Mouse (Mus musculus): ENCODE data around the gene Grb10. TPM values are rescaled to one million over a fixed set of nuclear protein-coding genes. Genes with fewer than 3 reads are reported as not detected.
A peak's percentile ranks its signal among the peaks of the same experiment; 100 is the strongest.

Grb10 gene
- polyA plus RNA-seq, 1 experiment from 2014 or later: 74.6 TPM

- H3K27ac ChIP-seq (ENCODE audit: low read length): no peak overlapping the region
- 95% methylated on average over 1 of the region's 1 CpGs for WGBS
- H3K9me3 ChIP-seq (replicated peaks; ENCODE audit: control insufficient read depth, low read length, poor library complexity, severe bottlenecking): no peaks in the 10 kb centered on the region
- H3K36me3 ChIP-seq (ENCODE audit: control insufficient read depth, insufficient read depth, low read length): no peaks in the 10 kb centered on the region
- no peaks in the 10 kb centered on the region; the same call in 1 of the 2 replicates for H3K4me1 ChIP-seq (ENCODE audit: control insufficient read depth, insufficient read depth, low read length)
- no peak overlapping the region for H3K4me2 ChIP-seq (ENCODE audit: low read length)
- H3K27me3 ChIP-seq (ENCODE audit: control insufficient read depth, insufficient read depth, low read depth, low read length): no peaks in the 10 kb centered on the region
- no peak overlapping the region for H3K4me3 ChIP-seq (ENCODE audit: low read depth, low read length)
- H3K9ac ChIP-seq (ENCODE audit: low read depth, low read length): no peak overlapping the region
- no peak for ATAC-seq
Observed at GRCm38 (mm10) chr11:11952569-11952968, 85.9 kb downstream of the Grb10 start.

DNA sequence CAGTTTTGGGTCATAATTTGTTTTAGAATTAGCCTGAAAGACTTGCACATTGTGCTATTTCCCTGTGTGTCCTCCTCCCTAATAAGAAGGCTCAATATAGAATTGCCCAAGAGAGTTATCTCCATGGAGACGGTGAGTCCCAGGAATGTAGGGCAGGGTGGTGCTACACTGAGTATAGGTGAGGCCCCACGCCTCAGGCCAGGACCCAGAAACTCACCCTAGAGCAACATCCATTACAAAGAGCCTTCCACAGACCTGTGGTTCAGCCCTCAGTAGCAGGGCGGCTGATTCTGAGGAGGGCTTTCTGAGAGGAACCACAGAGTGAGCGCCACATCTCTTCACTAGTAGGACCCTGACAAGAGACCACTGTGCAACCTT lies 89.5 kb downstream of the Grb10 start:
- WGBS: 61% methylated on average over 4 of the region's 4 CpGs
- H3K4me1 ChIP-seq (ENCODE audit: control insufficient read depth, insufficient read depth, low read length): no peaks in the 10 kb centered on the region
- ATAC-seq: 0 out of 2 replicates have a peak, but pooled peaks have one; percentile 36

GRCm38 (mm10) chr11:11948321-11948987 lies 90.0 kb downstream of the Grb10 start:
- H3K27me3 ChIP-seq (ENCODE audit: control insufficient read depth, insufficient read depth, low read depth, low read length): no peaks in the 10 kb centered on the region
- no peak overlapping the region for H3K9ac ChIP-seq (ENCODE audit: low read depth, low read length)
- H3K4me3 ChIP-seq (ENCODE audit: low read depth, low read length): no peak overlapping the region
- ATAC-seq: no peak
- peaks cover 9% of the 10 kb centered on the region; the same call in 1 of the 2 replicates for H3K36me3 ChIP-seq (ENCODE audit: control insufficient read depth, insufficient read depth, low read length)
- H3K4me2 ChIP-seq (ENCODE audit: low read length): no peak overlapping the region
- no peak overlapping the region for H3K27ac ChIP-seq (ENCODE audit: low read length)
- H3K4me1 ChIP-seq (ENCODE audit: control insufficient read depth, insufficient read depth, low read length): no peaks in the 10 kb centered on the region
- H3K9me3 ChIP-seq (replicated peaks; ENCODE audit: control insufficient read depth, low read length, poor library complexity, severe bottlenecking): no peaks in the 10 kb centered on the region
- 58% methylated on average over 9 of the region's 9 CpGs for WGBS

More for the DNA sequence above, 89.5 kb downstream of the Grb10 start:
- Histone ChIP-seq H3K9me3 (replicated peaks; ENCODE audit: control insufficient read depth, low read length, poor library complexity, severe bottlenecking) (no peaks in the 10 kb centered on the region), H3K4me3 (ENCODE audit: low read depth, low read length) (no peak overlapping the region), H3K4me2 (ENCODE audit: low read length) (no peak overlapping the region), H3K27me3 (ENCODE audit: control insufficient read depth, insufficient read depth, low read depth, low read length) (no peaks in the 10 kb centered on the region), H3K36me3 (ENCODE audit: control insufficient read depth, insufficient read depth, low read length) (0 out of 2 replicates have a peak, but pooled peaks cover 5% of the 10 kb centered on the region), H3K9ac (ENCODE audit: low read depth, low read length) (no peak overlapping the region), H3K27ac (ENCODE audit: low read length) (no peak overlapping the region)

DNA sequence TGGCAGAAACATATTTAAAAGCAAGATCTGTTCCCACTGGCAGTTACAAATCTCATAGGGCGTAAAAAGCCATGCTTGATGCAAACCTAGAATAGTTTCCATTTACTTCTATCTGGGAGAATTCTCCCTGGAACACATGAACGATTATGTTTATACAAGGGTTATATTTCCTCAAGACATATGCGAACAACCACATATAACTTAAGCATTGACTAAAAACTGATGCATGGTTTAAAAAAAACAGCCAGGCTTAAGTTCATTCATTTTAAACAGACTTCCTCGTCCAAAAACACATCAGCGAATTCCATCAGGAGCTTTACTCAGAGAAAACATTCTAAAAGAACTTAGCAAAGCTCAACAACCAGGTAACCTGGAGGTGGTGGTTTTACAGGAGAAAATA lies 90.6 kb downstream of the Grb10 start:
- no peak overlapping the region for H3K4me3 ChIP-seq (ENCODE audit: low read depth, low read length)
- ATAC-seq: no peak
- WGBS: 89% methylated on average over 5 of the region's 5 CpGs
- H3K4me1 ChIP-seq (ENCODE audit: control insufficient read depth, insufficient read depth, low read length): no peaks in the 10 kb centered on the region
- H3K27me3 ChIP-seq (ENCODE audit: control insufficient read depth, insufficient read depth, low read depth, low read length): no peaks in the 10 kb centered on the region
- no peak overlapping the region for H3K27ac ChIP-seq (ENCODE audit: low read length)
- H3K9ac ChIP-seq (ENCODE audit: low read depth, low read length): no peak overlapping the region
- no peaks in the 10 kb centered on the region for H3K9me3 ChIP-seq (replicated peaks; ENCODE audit: control insufficient read depth, low read length, poor library complexity, severe bottlenecking)
- no peak overlapping the region for H3K4me2 ChIP-seq (ENCODE audit: low read length)
- H3K36me3 ChIP-seq (ENCODE audit: control insufficient read depth, insufficient read depth, low read length): peaks cover 11% of the 10 kb centered on the region; the same call in 1 of the 2 replicates

DNA sequence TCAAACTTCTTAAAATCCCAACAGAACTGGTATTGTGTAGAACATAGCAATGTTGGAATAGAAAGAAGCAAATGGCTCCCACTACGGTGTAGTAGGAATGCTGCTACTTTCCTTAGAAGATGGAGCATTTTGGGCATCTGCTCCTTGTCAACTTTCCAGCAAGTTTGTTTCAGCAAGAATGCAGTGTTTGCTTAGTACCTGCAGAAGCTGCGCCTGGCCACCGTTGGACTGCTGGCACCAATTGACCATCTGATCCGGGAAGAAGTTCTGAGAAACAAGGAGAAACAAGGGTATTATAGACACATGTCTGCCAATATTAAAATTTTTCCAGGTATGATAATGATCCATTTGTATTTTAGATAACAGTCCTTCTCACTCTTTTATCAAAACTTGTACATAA lies 92.7 kb downstream of the Grb10 start:
- H3K9me3 ChIP-seq (replicated peaks; ENCODE audit: control insufficient read depth, low read length, poor library complexity, severe bottlenecking): no peaks in the 10 kb centered on the region
- no peak overlapping the region for H3K27ac ChIP-seq (ENCODE audit: low read length)
- peaks cover 11% of the 10 kb centered on the region; the same call in 1 of the 2 replicates for H3K36me3 ChIP-seq (ENCODE audit: control insufficient read depth, insufficient read depth, low read length)
- no peak overlapping the region for H3K9ac ChIP-seq (ENCODE audit: low read depth, low read length)
- 91% methylated on average over 4 of the region's 4 CpGs for WGBS
- ATAC-seq: no peak
- H3K27me3 ChIP-seq (ENCODE audit: control insufficient read depth, insufficient read depth, low read depth, low read length): no peaks in the 10 kb centered on the region
- no peak overlapping the region for H3K4me2 ChIP-seq (ENCODE audit: low read length)
- H3K4me1 ChIP-seq (ENCODE audit: control insufficient read depth, insufficient read depth, low read length): no peaks in the 10 kb centered on the region
- no peak overlapping the region for H3K4me3 ChIP-seq (ENCODE audit: low read depth, low read length)

GRCm38 (mm10) chr11:11944814-11945213 lies 93.7 kb downstream of the Grb10 start:
- no peaks in the 10 kb centered on the region for H3K4me1 ChIP-seq (ENCODE audit: control insufficient read depth, insufficient read depth, low read length)
- WGBS: 93% methylated on average over 4 of the region's 4 CpGs

GRCm38 (mm10) chr11:11944082-11944349 lies 94.5 kb downstream of the Grb10 start:
- H3K27me3 ChIP-seq (ENCODE audit: control insufficient read depth, insufficient read depth, low read depth, low read length): no peaks in the 10 kb centered on the region
- H3K9me3 ChIP-seq (replicated peaks; ENCODE audit: control insufficient read depth, low read length, poor library complexity, severe bottlenecking): no peaks in the 10 kb centered on the region
- no peak overlapping the region for H3K4me3 ChIP-seq (ENCODE audit: low read depth, low read length)
- no peak overlapping the region for H3K27ac ChIP-seq (ENCODE audit: low read length)
- peaks cover 11% of the 10 kb centered on the region; the same call in 1 of the 2 replicates for H3K36me3 ChIP-seq (ENCODE audit: control insufficient read depth, insufficient read depth, low read length)
- H3K4me2 ChIP-seq (ENCODE audit: low read length): no peak overlapping the region
- ATAC-seq: no peak
- no peaks in the 10 kb centered on the region for H3K4me1 ChIP-seq (ENCODE audit: control insufficient read depth, insufficient read depth, low read length)
- H3K9ac ChIP-seq (ENCODE audit: low read depth, low read length): no peak overlapping the region

More at GRCm38 (mm10) chr11:11944814-11945213, 93.7 kb downstream of the Grb10 start:
- Histone ChIP-seq H3K4me3 (ENCODE audit: low read depth, low read length) (no peak overlapping the region), H3K4me2 (ENCODE audit: low read length) (no peak overlapping the region), H3K27ac (ENCODE audit: low read length) (no peak overlapping the region), H3K36me3 (ENCODE audit: control insufficient read depth, insufficient read depth, low read length) (peaks cover 11% of the 10 kb centered on the region; the same call in 1 of the 2 replicates), H3K27me3 (ENCODE audit: control insufficient read depth, insufficient read depth, low read depth, low read length) (no peaks in the 10 kb centered on the region), H3K9ac (ENCODE audit: low read depth, low read length) (no peak overlapping the region), H3K9me3 (replicated peaks; ENCODE audit: control insufficient read depth, low read length, poor library complexity, severe bottlenecking) (no peaks in the 10 kb centered on the region)
- no peak for ATAC-seq

- H3K27me3 ChIP-seq (ENCODE audit: control insufficient read depth, insufficient read depth, low read depth, low read length): no peaks in the 10 kb centered on the region
- H3K27ac ChIP-seq (ENCODE audit: low read length): no peak overlapping the region
- no peak for ATAC-seq
- H3K4me2 ChIP-seq (ENCODE audit: low read length): no peak overlapping the region
- H3K9ac ChIP-seq (ENCODE audit: low read depth, low read length): no peak overlapping the region
- no peaks in the 10 kb centered on the region for H3K9me3 ChIP-seq (replicated peaks; ENCODE audit: control insufficient read depth, low read length, poor library complexity, severe bottlenecking)
- H3K4me3 ChIP-seq (ENCODE audit: low read depth, low read length): no peak overlapping the region
- peaks cover 11% of the 10 kb centered on the region; the same call in 1 of the 2 replicates for H3K36me3 ChIP-seq (ENCODE audit: control insufficient read depth, insufficient read depth, low read length)
- 81% methylated on average over 13 of the region's 13 CpGs for WGBS
- H3K4me1 ChIP-seq (ENCODE audit: control insufficient read depth, insufficient read depth, low read length): no peaks in the 10 kb centered on the region
Observed at GRCm38 (mm10) chr11:11943240-11944081, 95.0 kb downstream of the Grb10 start.

Measured in midbrain, embryonic 16.5 days (tissue).